10 mouse cellular contexts compared by ENCODE assay signal in the genomic region with DNA sequence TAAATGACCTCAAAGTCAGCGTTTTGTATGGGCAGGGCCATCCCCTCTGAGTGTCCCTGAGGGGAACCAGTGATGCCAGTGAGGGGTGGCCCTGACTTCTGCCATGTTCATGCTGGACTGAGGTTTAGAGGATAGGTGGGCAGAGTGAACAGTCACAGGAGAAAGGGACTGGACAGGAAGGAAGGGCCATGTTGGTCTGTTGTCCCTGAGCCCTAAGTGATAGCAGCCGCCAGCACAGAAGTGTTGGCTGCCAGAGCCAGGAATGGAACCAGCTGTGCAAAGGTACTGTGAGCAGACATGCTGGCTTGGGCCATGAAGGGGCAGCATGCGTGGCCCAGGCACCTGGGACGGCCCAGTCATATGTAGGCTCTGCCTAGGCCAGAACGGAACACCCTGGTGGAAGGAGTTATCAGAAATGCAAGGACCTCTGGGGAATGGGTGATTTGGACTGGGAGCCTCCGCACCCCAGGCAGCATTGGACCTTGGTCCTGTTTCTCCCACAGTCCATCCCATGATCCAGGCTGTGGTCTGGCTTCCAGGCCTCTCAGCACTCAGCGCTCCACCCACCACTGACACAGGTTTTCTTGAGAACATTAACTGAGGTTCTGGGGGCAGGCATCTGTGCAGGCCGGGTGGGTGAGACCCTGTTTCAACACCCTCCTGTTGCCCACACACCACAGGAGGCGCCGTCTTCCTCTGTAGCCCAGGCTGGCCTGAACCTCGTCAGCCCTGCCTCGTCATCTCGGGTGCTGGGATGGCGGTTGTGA. TPM values are rescaled to one million over a fixed set of nuclear protein-coding genes. Genes with fewer than 3 reads are reported as not detected.
DNase-seq lines count a peak whose midpoint lies in the region; ATAC-seq and TF ChIP-seq lines count a peak whose summit lies in the region.
"Had no signal": no experiment of that assay in that cellular context is flagged by ENCODE, and none has a peak within 500 bp of the region (broad histone marks: within the 10 kb centered on the region; RNA-seq: fewer than 3 reads in every experiment).

No protein-coding gene starts in this region.

- H3K4me2 ChIP-seq in intestine, embryonic 16.5 days (ENCODE audit: low read depth, low read length) = no peak overlapping the region
- no peak overlapping the region; the same call in 1 of the 2 replicates for H3K4me2 ChIP-seq in liver, embryonic 14.5 days (ENCODE audit: low read depth)
- H3K4me2 ChIP-seq: midbrain, embryonic 12.5 days had no signal

- H3K36me3 ChIP-seq in embryonic facial prominence, embryonic 10.5 days (replicated peaks) = peaks cover 60% of the 10 kb centered on the region
- H3K36me3 ChIP-seq in intestine, embryonic 16.5 days (ENCODE audit: control insufficient read depth, insufficient read depth, low read length) = no peaks in the 10 kb centered on the region
- H3K36me3 ChIP-seq in liver, embryonic 14.5 days (replicated peaks; ENCODE audit: control insufficient read depth, insufficient read depth, low read depth) = no peaks in the 10 kb centered on the region
- H3K36me3 ChIP-seq: midbrain, embryonic 12.5 days had no signal

- H3K9ac ChIP-seq in intestine, embryonic 16.5 days (ENCODE audit: low read depth, low read length) = peak overlapping the region; percentile 39
- H3K9ac ChIP-seq in liver, embryonic 14.5 days (replicated peaks) = no peak overlapping the region
- H3K9ac ChIP-seq: midbrain, embryonic 12.5 days had no signal

- TF ChIP-seq CTCF in layer of hippocampus, adult 2 months (conservative IDR thresholded peaks at IDR 0.05) = no peak
- peak; percentile 11; the same call in 1 of the 2 replicates for TF ChIP-seq CTCF in liver, embryonic 14.5 days (IDR thresholded peaks at IDR 0.05; ENCODE audit: low read depth)

- H3K4me1 ChIP-seq in embryonic facial prominence, embryonic 10.5 days = peaks cover 86% of the 10 kb centered on the region
- peaks cover 64% of the 10 kb centered on the region for H3K4me1 ChIP-seq in intestine, embryonic 16.5 days (ENCODE audit: control insufficient read depth, insufficient read depth, low read length)
- peaks cover 19 to 54% of the 10 kb centered on the region in 2 experiments for H3K4me1 ChIP-seq in liver, embryonic 14.5 days (replicated peaks; ENCODE audit: control insufficient read depth in 2 of 2, insufficient read depth in 2 of 2, low read length in 1 of 2)

- DNase-seq in layer of hippocampus, adult 2 months (ENCODE audit: low spot score in 2 of 2) = no peak
- DNase-seq in layer of hippocampus, postnatal 36 days = no peak
- DNase-seq in embryonic facial prominence, embryonic 10.5 days (ENCODE audit: low spot score) = no peak
- DNase-seq in liver, embryonic 14.5 days (ENCODE audit: low read depth in 3 of 3, low spot score in 3 of 3) = no peak
- DNase-seq in right cerebral cortex, adult 2 months (ENCODE audit: low spot score in 2 of 2) = no peak
- no peak for DNase-seq in embryo, embryonic 10.5 days (ENCODE audit: low spot score)
- DNase-seq: layer of hippocampus, adult 9-11 months; right cerebral cortex, adult 18-20 months had no signal

- no peak for TF ChIP-seq EP300 in liver, embryonic 14.5 days (IDR thresholded peaks at IDR 0.05; ENCODE audit: low read depth)

- no peaks in the 10 kb centered on the region for H3K9me3 ChIP-seq in embryonic facial prominence, embryonic 10.5 days
- H3K9me3 ChIP-seq in intestine, embryonic 16.5 days (ENCODE audit: control insufficient read depth, low read length) = no peaks in the 10 kb centered on the region
- no peaks in the 10 kb centered on the region for H3K9me3 ChIP-seq in liver, embryonic 14.5 days (ENCODE audit: control insufficient read depth, low read length)
- H3K9me3 ChIP-seq: midbrain, embryonic 12.5 days had no signal

- H3K27me3 ChIP-seq in embryonic facial prominence, embryonic 10.5 days (replicated peaks; ENCODE audit: low read depth, poor library complexity, severe bottlenecking) = no peaks in the 10 kb centered on the region
- H3K27me3 ChIP-seq in intestine, embryonic 16.5 days (replicated peaks; ENCODE audit: control insufficient read depth, insufficient read depth, low read length) = no peaks in the 10 kb centered on the region
- no peaks in the 10 kb centered on the region for H3K27me3 ChIP-seq in liver, embryonic 14.5 days (ENCODE audit: control insufficient read depth, insufficient read depth, low read length)
- H3K27me3 ChIP-seq: midbrain, embryonic 12.5 days had no signal

- 91% methylated on average over 14 of the region's 14 CpGs for WGBS in embryonic facial prominence, embryonic 10.5 days
- WGBS in intestine, embryonic 16.5 days = 84% methylated on average over 14 of the region's 14 CpGs
- WGBS in liver, embryonic 14.5 days (ENCODE audit: insufficient replicate concordance) = 61% methylated on average over 14 of the region's 14 CpGs

- H3K27ac ChIP-seq in layer of hippocampus, adult 2 months = peak overlapping the region; percentile 61; the same call in 1 of the 2 replicates
- H3K27ac ChIP-seq in embryonic facial prominence, embryonic 10.5 days (replicated peaks) = peak overlapping the region; percentile 11; the same call in 1 of the 2 replicates
- peak overlapping the region; percentile 16 for H3K27ac ChIP-seq in intestine, embryonic 16.5 days (ENCODE audit: low read length)
- peak overlapping the region; percentile 4 for H3K27ac ChIP-seq in liver, embryonic 14.5 days
- H3K27ac ChIP-seq: midbrain, embryonic 12.5 days had no signal

- no peak for ATAC-seq in intestine, embryonic 16.5 days
- 0 out of 2 replicates have a peak, but pooled peaks have one; percentile 2 for ATAC-seq in liver, embryonic 14.5 days (ENCODE audit: insufficient read depth)

- no peak overlapping the region for H3K4me3 ChIP-seq in layer of hippocampus, adult 2 months
- no peak overlapping the region; the same call in 1 of the 2 replicates for H3K4me3 ChIP-seq in embryonic facial prominence, embryonic 10.5 days
- no peak overlapping the region for H3K4me3 ChIP-seq in intestine, embryonic 16.5 days (ENCODE audit: low read length)
- H3K4me3 ChIP-seq in liver, embryonic 14.5 days (ENCODE audit: insufficient read depth in 1 of 2, low read depth in 2 of 2, low read length in 2 of 2) = no peak overlapping the region
- H3K4me3 ChIP-seq: midbrain, embryonic 12.5 days had no signal

RNA-seq across cellular contexts. Expression of gene Pip5k1c, which starts 7.0 kb away (rescaled TPM):
- total RNA-seq in layer of hippocampus, adult 2 months (2021) = 100 to 1,000 TPM; 308 to 314 TPM
- total RNA-seq in layer of hippocampus, postnatal 36 days (2021) = 100 to 1,000 TPM; 301 to 304 TPM
- polyA plus RNA-seq in embryonic facial prominence, embryonic 10.5 days (2016; fragmentation: Nextera tagmentation; extraction: Ambion mirVana) = 72.2 and 72.4 TPM in 2 replicates
- 35.4 and 40.5 TPM in 2 replicates for polyA plus RNA-seq in intestine, embryonic 16.5 days (2015; fragmentation: Nextera tagmentation; extraction: Ambion mirVana)
- 12.8 and 13.1 TPM in 2 replicates for polyA plus RNA-seq in liver, embryonic 14.5 days (2012; rRNA removed)
- 10.5 and 12.5 TPM in 2 replicates for polyA plus RNA-seq in liver, embryonic 14.5 days (2014; fragmentation: Nextera tagmentation; extraction: Ambion mirVana)

RNA-seq across cellular contexts. Expression of gene Tjp3, which starts 8.4 kb away (rescaled TPM):
- under 1 TPM; 0.54 to 0.91 TPM for total RNA-seq in layer of hippocampus, adult 2 months (2021)
- total RNA-seq in layer of hippocampus, postnatal 36 days (2021) = 1 to 10 TPM in 1 of 2 experiments, under 1 TPM in 1; 0.65 to 1.7 TPM
- 8.9 and 9.0 TPM in 2 replicates for polyA plus RNA-seq in embryonic facial prominence, embryonic 10.5 days (2016; fragmentation: Nextera tagmentation; extraction: Ambion mirVana)
- 53.2 and 56.6 TPM in 2 replicates for polyA plus RNA-seq in intestine, embryonic 16.5 days (2015; fragmentation: Nextera tagmentation; extraction: Ambion mirVana)
- 0.38 and 0.40 TPM in 2 replicates for polyA plus RNA-seq in liver, embryonic 14.5 days (2012; rRNA removed)
- polyA plus RNA-seq in liver, embryonic 14.5 days (2014; fragmentation: Nextera tagmentation; extraction: Ambion mirVana) = 0.20 and 0.37 TPM in 2 replicates

RNA-seq across cellular contexts. Expression of gene Cactin, which starts 21.1 kb away (rescaled TPM):
- total RNA-seq in layer of hippocampus, adult 2 months (2021) = 10 to 100 TPM; 27.6 to 30.7 TPM
- 10 to 100 TPM; 28.9 to 30.1 TPM for total RNA-seq in layer of hippocampus, postnatal 36 days (2021)
- polyA plus RNA-seq in embryonic facial prominence, embryonic 10.5 days (2016; fragmentation: Nextera tagmentation; extraction: Ambion mirVana) = 52.3 and 54.3 TPM in 2 replicates
- 28.7 and 29.0 TPM in 2 replicates for polyA plus RNA-seq in intestine, embryonic 16.5 days (2015; fragmentation: Nextera tagmentation; extraction: Ambion mirVana)
- polyA plus RNA-seq in liver, embryonic 14.5 days (2012; rRNA removed) = 20.8 and 24.3 TPM in 2 replicates
- polyA plus RNA-seq in liver, embryonic 14.5 days (2014; fragmentation: Nextera tagmentation; extraction: Ambion mirVana) = 12.1 and 16.6 TPM in 2 replicates

RNA-seq across cellular contexts. Expression of gene Tbxa2r, which starts 28.8 kb away (rescaled TPM):
- total RNA-seq in layer of hippocampus, adult 2 months (2021) = 1 to 10 TPM; 1.3 to 1.4 TPM
- 1 to 10 TPM in 1 of 2 experiments, under 1 TPM in 1; 0.91 to 1.1 TPM for total RNA-seq in layer of hippocampus, postnatal 36 days (2021)
- 3.1 and 3.6 TPM in 2 replicates for polyA plus RNA-seq in embryonic facial prominence, embryonic 10.5 days (2016; fragmentation: Nextera tagmentation; extraction: Ambion mirVana)
- polyA plus RNA-seq in intestine, embryonic 16.5 days (2015; fragmentation: Nextera tagmentation; extraction: Ambion mirVana) = 21.2 and 21.3 TPM in 2 replicates
- polyA plus RNA-seq in liver, embryonic 14.5 days (2012; rRNA removed) = 2.4 and 3.1 TPM in 2 replicates
- polyA plus RNA-seq in liver, embryonic 14.5 days (2014; fragmentation: Nextera tagmentation; extraction: Ambion mirVana) = 1.9 and 3.3 TPM in 2 replicates

RNA-seq across cellular contexts. Expression of gene Apba3, which starts 33.0 kb away (rescaled TPM):
- 10 to 100 TPM; 32.6 to 37.3 TPM for total RNA-seq in layer of hippocampus, adult 2 months (2021)
- 10 to 100 TPM; 39.3 to 56.0 TPM for total RNA-seq in layer of hippocampus, postnatal 36 days (2021)
- 57.2 and 57.5 TPM in 2 replicates for polyA plus RNA-seq in embryonic facial prominence, embryonic 10.5 days (2016; fragmentation: Nextera tagmentation; extraction: Ambion mirVana)
- polyA plus RNA-seq in intestine, embryonic 16.5 days (2015; fragmentation: Nextera tagmentation; extraction: Ambion mirVana) = 72.2 and 83.1 TPM in 2 replicates
- 14.3 and 14.6 TPM in 2 replicates for polyA plus RNA-seq in liver, embryonic 14.5 days (2012; rRNA removed)
- polyA plus RNA-seq in liver, embryonic 14.5 days (2014; fragmentation: Nextera tagmentation; extraction: Ambion mirVana) = 15.7 and 16.1 TPM in 2 replicates

Comparison
In these comparisons a context has a peak if more than half of its experiments do, and no peak if none do; other contexts are left out.
1. H3K27ac ChIP-seq: peak in every context shown above with its lines; median percentile 61 in layer of hippocampus, adult 2 months; 16 in intestine, embryonic 16.5 days; 11 in embryonic facial prominence, embryonic 10.5 days; 4 in liver, embryonic 14.5 days.